Mouse (Mus musculus): ENCODE results near the gene Ifnar1. TPM values are rescaled to one million over a fixed set of nuclear protein-coding genes. Genes with fewer than 3 reads are reported as not detected.
A peak's percentile ranks its signal among the peaks of the same experiment; 100 is the strongest.

The Ifnar1 gene
- polyA plus RNA-seq, 1 experiment from 2014 or later: 46.5 TPM

GRCm38 (mm10) chr16:91534888-91535287 lies 49.9 kb downstream of the Ifnar1 start:
- Histone ChIP-seq H3K27me3 (no peaks in the 10 kb centered on the region), H3K9me3 (no peaks in the 10 kb centered on the region), H3K9ac (no peak overlapping the region), H3K4me3 (no peak overlapping the region), H3K4me2 (no peak overlapping the region), H3K36me3 (no peaks in the 10 kb centered on the region), H3K4me1 (replicated peaks) (no peaks in the 10 kb centered on the region), H3K27ac (replicated peaks) (no peak overlapping the region)
- no peak for ATAC-seq (ENCODE audit: low read depth)
- WGBS: 84% methylated on average over 6 of the region's 6 CpGs

GRCm38 (mm10) chr16:91536372-91536771 lies 51.3 kb downstream of the Ifnar1 start:
- H3K9me3 ChIP-seq: no peaks in the 10 kb centered on the region
- H3K9ac ChIP-seq: no peak overlapping the region
- no peaks in the 10 kb centered on the region for H3K27me3 ChIP-seq
- ATAC-seq (ENCODE audit: low read depth): no peak
- H3K36me3 ChIP-seq: no peaks in the 10 kb centered on the region
- H3K27ac ChIP-seq (replicated peaks): no peak overlapping the region
- 94% methylated on average over 6 of the region's 6 CpGs for WGBS
- H3K4me2 ChIP-seq: no peak overlapping the region
- peaks cover under 1% of the 10 kb centered on the region; the same call in 1 of the 2 replicates for H3K4me1 ChIP-seq (replicated peaks)
- no peak overlapping the region for H3K4me3 ChIP-seq

- H3K4me1 ChIP-seq (replicated peaks): peaks cover 5% of the 10 kb centered on the region; the same call in 1 of the 2 replicates
- ATAC-seq (ENCODE audit: low read depth): no peak
- no peak overlapping the region for H3K4me2 ChIP-seq
- no peak overlapping the region for H3K9ac ChIP-seq
- 77% methylated on average over 3 of the region's 3 CpGs for WGBS
- H3K4me3 ChIP-seq: no peak overlapping the region
- no peak overlapping the region for H3K27ac ChIP-seq (replicated peaks)
- H3K9me3 ChIP-seq: no peaks in the 10 kb centered on the region
- H3K36me3 ChIP-seq: no peaks in the 10 kb centered on the region
- no peaks in the 10 kb centered on the region for H3K27me3 ChIP-seq
Observed at GRCm38 (mm10) chr16:91537065-91537464, 52.0 kb downstream of the Ifnar1 start.

- Histone ChIP-seq H3K27me3 (no peaks in the 10 kb centered on the region), H3K4me3 (no peak overlapping the region), H3K4me2 (no peak overlapping the region), H3K27ac (replicated peaks) (no peak overlapping the region; the same call in 1 of the 2 replicates), H3K9me3 (no peaks in the 10 kb centered on the region), H3K9ac (no peak overlapping the region), H3K36me3 (no peaks in the 10 kb centered on the region), H3K4me1 (replicated peaks) (peaks cover 5% of the 10 kb centered on the region; the same call in 1 of the 2 replicates)
- no peak for ATAC-seq (ENCODE audit: low read depth)
- 77% methylated on average over 6 of the region's 6 CpGs for WGBS
Observed at GRCm38 (mm10) chr16:91538051-91538450, 53.0 kb downstream of the Ifnar1 start.

GRCm38 (mm10) chr16:91538513-91538912 lies 53.5 kb downstream of the Ifnar1 start:
- Histone ChIP-seq H3K36me3 (no peaks in the 10 kb centered on the region), H3K4me1 (replicated peaks) (peaks cover 5% of the 10 kb centered on the region; the same call in 1 of the 2 replicates), H3K27me3 (no peaks in the 10 kb centered on the region), H3K9me3 (no peaks in the 10 kb centered on the region), H3K27ac (replicated peaks) (no peak overlapping the region; the same call in 1 of the 2 replicates), H3K9ac (no peak overlapping the region), H3K4me2 (no peak overlapping the region), H3K4me3 (no peak overlapping the region)
- WGBS: 73% methylated on average over 9 of the region's 9 CpGs
- no peak for ATAC-seq (ENCODE audit: low read depth)

GRCm38 (mm10) chr16:91541573-91542081 lies 56.6 kb downstream of the Ifnar1 start:
- 50% methylated on average over 10 of the region's 10 CpGs for WGBS
- Histone ChIP-seq H3K27me3 (no peaks in the 10 kb centered on the region), H3K4me2 (peak overlapping the region; percentile 30), H3K4me3 (no peak overlapping the region), H3K9me3 (no peaks in the 10 kb centered on the region), H3K9ac (no peak overlapping the region), H3K4me1 (replicated peaks) (peaks cover 8% of the 10 kb centered on the region; the same call in 1 of the 2 replicates), H3K36me3 (no peaks in the 10 kb centered on the region), H3K27ac (replicated peaks) (no peak overlapping the region)
- no peak for ATAC-seq (ENCODE audit: low read depth)

- H3K4me3 ChIP-seq: no peak overlapping the region
- H3K36me3 ChIP-seq: no peaks in the 10 kb centered on the region
- no peaks in the 10 kb centered on the region for H3K27me3 ChIP-seq
- H3K4me2 ChIP-seq: no peak overlapping the region
- no peak for ATAC-seq (ENCODE audit: low read depth)
- no peak overlapping the region for H3K9ac ChIP-seq
- H3K27ac ChIP-seq (replicated peaks): no peak overlapping the region
- 98% methylated on average over 1 of the region's 1 CpGs for WGBS
- peaks cover 21% of the 10 kb centered on the region for H3K4me1 ChIP-seq (replicated peaks)
- no peaks in the 10 kb centered on the region for H3K9me3 ChIP-seq
Observed at GRCm38 (mm10) chr16:91543619-91544018, 58.6 kb downstream of the Ifnar1 start.

- H3K4me1 ChIP-seq (replicated peaks): peaks cover 35% of the 10 kb centered on the region
- no peak overlapping the region for H3K9ac ChIP-seq
- 72% methylated on average over 10 of the region's 10 CpGs for WGBS
- H3K36me3 ChIP-seq: no peaks in the 10 kb centered on the region
- H3K27me3 ChIP-seq: no peaks in the 10 kb centered on the region
- H3K9me3 ChIP-seq: no peaks in the 10 kb centered on the region
- H3K27ac ChIP-seq (replicated peaks): no peak overlapping the region
- no peak overlapping the region for H3K4me2 ChIP-seq
- no peak for ATAC-seq (ENCODE audit: low read depth)
- H3K4me3 ChIP-seq: no peak overlapping the region
Observed at GRCm38 (mm10) chr16:91545597-91546281, 60.7 kb downstream of the Ifnar1 start.

GRCm38 (mm10) chr16:91546391-91546835 lies 61.4 kb downstream of the Ifnar1 start:
- 10% methylated on average over 14 of the region's 14 CpGs for WGBS
- no peaks in the 10 kb centered on the region for H3K9me3 ChIP-seq
- H3K36me3 ChIP-seq: no peaks in the 10 kb centered on the region
- peak overlapping the region; percentile 86 for H3K4me3 ChIP-seq
- H3K27me3 ChIP-seq: no peaks in the 10 kb centered on the region
- ATAC-seq (ENCODE audit: low read depth): peak; percentile 47
- H3K4me2 ChIP-seq: peak overlapping the region; percentile 70
- peak overlapping the region; percentile 96 for H3K9ac ChIP-seq
- 0 out of 2 replicates have a peak overlapping the region, but pooled peaks have one; percentile 59 for H3K27ac ChIP-seq (replicated peaks)
- peaks cover 34% of the 10 kb centered on the region for H3K4me1 ChIP-seq (replicated peaks)

GRCm38 (mm10) chr16:91546836-91547741 lies 62.1 kb downstream of the Ifnar1 start, which contains the start of gene Ifngr2:
TSS of gene Ifngr2 (plus strand) at chr16:91547072.
- peak within 1 kb of the TSS; percentile 96 for H3K9ac ChIP-seq
- H3K4me3 ChIP-seq: peak within 1 kb of the TSS; percentile 86
- ATAC-seq (ENCODE audit: low read depth): peak; percentile 89
- H3K27me3 ChIP-seq: no peaks in the 10 kb centered on the region
- H3K27ac ChIP-seq (replicated peaks): peak within 1 kb of the TSS; percentile 59; the same call in 1 of the 2 replicates
- H3K9me3 ChIP-seq: no peaks in the 10 kb centered on the region
- H3K36me3 ChIP-seq: no peaks in the 10 kb centered on the region
- 2% methylated on average over 66 of the region's 74 CpGs for WGBS
- H3K4me2 ChIP-seq: peak within 1 kb of the TSS; percentile 70
- H3K4me1 ChIP-seq (replicated peaks): peaks cover 30% of the 10 kb centered on the region

- Histone ChIP-seq H3K4me3 (peak overlapping the region; percentile 86), H3K27me3 (no peaks in the 10 kb centered on the region), H3K9ac (peak overlapping the region; percentile 96), H3K9me3 (no peaks in the 10 kb centered on the region), H3K36me3 (no peaks in the 10 kb centered on the region), H3K27ac (replicated peaks) (no peak overlapping the region), H3K4me2 (peak overlapping the region; percentile 70), H3K4me1 (replicated peaks) (peaks cover 30% of the 10 kb centered on the region)
- ATAC-seq (ENCODE audit: low read depth): no peak
- WGBS: 25% methylated on average over 5 of the region's 5 CpGs
Observed at GRCm38 (mm10) chr16:91547974-91548373, 62.9 kb downstream of the Ifnar1 start.

- Histone ChIP-seq H3K4me3 (peak overlapping the region; percentile 86), H3K27me3 (no peaks in the 10 kb centered on the region), H3K4me1 (replicated peaks) (peaks cover 34% of the 10 kb centered on the region), H3K4me2 (peak overlapping the region; percentile 70), H3K9ac (peak overlapping the region; percentile 51), H3K9me3 (no peaks in the 10 kb centered on the region), H3K27ac (replicated peaks) (no peak overlapping the region), H3K36me3 (no peaks in the 10 kb centered on the region)
- 16% methylated on average over 5 of the region's 5 CpGs for WGBS
- no peak for ATAC-seq (ENCODE audit: low read depth)
Observed at GRCm38 (mm10) chr16:91548586-91548985, 63.5 kb downstream of the Ifnar1 start.
